Mouse (Mus musculus) megakaryocyte, embryonic 14.5 days (primary cell): Measurements from ENCODE around the gene Ankk1.

ENCODE experiments used
- FLI1 ChIP-seq: IDR thresholded peaks from 2 replicates; pipeline ENCODE4 v1.6.1; 2012; ENCODE audit warnings: low read length, inconsistent platforms, mixed read lengths
- GATA1 ChIP-seq: IDR thresholded peaks from 3 replicates; pipeline ENCODE4 v1.6.1; 2012; ENCODE audit warnings: mixed read lengths, low read length, inconsistent platforms, borderline replicate concordance

DNA sequence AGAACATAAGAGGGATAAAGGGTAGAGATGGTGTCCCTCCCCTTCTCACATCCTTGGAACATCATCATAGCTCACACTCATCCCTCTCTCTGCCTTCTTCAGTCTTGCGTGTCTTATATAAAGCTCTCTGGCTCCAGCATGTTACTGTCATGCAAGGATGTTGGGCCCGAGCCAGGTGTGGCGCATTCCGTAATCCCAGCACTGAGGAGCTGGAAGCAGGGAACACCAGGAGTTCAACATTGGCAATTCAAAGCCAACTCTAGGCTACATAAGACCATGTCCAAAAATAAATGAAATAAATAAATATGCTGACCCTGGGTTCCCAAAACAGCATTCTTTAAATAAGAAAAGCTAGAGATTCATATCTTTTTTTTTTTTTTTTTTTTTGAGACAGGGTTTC is 46.9 kb downstream of the Ankk1 start:
- no peak for TF ChIP-seq GATA1
- TF ChIP-seq FLI1 = no peak
